Mouse (Mus musculus): ENCODE data around the gene Crb1. TPM values are rescaled to one million over a fixed set of nuclear protein-coding genes. Genes with fewer than 3 reads are reported as not detected.

Crb1 gene
- polyA plus RNA-seq, 1 experiment from 2014 or later = 1.2 TPM

DNA sequence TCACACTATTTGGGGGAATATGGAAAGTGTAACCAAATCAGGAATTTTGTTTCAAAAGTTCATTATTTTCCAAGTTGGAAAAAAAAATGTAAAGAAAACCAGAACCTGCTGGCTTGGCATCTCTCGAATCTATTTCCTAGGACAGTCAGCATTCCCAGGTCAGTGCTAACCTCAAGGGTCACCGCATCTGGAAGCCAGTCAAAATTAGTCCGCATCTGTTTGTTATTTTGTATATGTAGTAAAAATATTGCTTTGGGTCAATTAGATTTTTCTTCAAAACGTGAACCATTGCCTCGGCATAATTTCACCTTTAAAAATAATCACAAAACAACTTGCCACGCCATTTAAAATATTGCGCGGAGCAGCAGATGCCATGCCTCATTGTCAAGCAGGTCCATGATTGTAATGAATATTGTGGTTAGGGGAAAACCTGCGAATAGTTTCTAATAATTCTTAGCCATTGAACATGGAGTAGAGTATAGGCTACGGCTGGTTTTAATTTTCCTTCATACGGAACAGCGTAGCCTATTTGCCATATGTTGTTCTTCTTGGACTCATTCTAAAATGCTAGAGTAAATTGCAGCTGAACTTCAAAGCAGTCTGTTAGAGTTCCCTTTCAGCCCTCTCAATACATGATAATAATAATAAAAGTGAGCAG, 130.0 kb downstream of the Crb1 start:
- WGBS = 86% methylated on average over 12 of the region's 12 CpGs
- no peak for DNase-seq (ENCODE audit: low spot score)
- Histone ChIP-seq H3K27me3 (ENCODE audit: low read depth, poor library complexity, severe bottlenecking) (no peaks in the 10 kb centered on the region), H3K27ac (replicated peaks) (no peak overlapping the region), H3K4me1 (no peaks in the 10 kb centered on the region), H3K36me3 (no peaks in the 10 kb centered on the region), H3K9me3 (replicated peaks) (no peaks in the 10 kb centered on the region), H3K4me3 (no peak overlapping the region)

DNA sequence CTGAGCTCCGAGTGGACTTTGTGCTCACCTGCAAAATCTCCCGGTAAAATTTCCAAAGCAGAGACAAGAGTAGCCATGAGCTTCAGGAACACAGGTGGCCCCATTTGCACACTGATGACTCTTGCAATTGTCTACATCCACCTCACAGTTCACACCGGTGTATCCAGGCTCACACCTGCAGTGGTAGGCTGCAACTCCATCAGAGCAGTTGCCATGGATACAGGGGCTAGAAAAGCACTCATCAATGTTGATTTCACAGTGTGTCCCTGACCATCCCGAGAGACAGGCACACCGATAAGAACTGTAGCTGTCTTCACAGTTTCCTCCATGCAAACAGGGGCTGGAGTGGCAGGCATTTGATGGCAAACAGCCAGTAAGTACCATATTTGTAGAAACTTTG, 140.1 kb downstream of the Crb1 start:
- Histone ChIP-seq H3K9me3 (replicated peaks) (no peaks in the 10 kb centered on the region), H3K27me3 (ENCODE audit: low read depth, poor library complexity, severe bottlenecking) (no peaks in the 10 kb centered on the region), H3K4me3 (no peak overlapping the region), H3K27ac (replicated peaks) (no peak overlapping the region), H3K4me1 (no peaks in the 10 kb centered on the region), H3K36me3 (no peaks in the 10 kb centered on the region)
- DNase-seq (ENCODE audit: low spot score) = no peak
- 65% methylated on average over 5 of the region's 5 CpGs for WGBS

DNA sequence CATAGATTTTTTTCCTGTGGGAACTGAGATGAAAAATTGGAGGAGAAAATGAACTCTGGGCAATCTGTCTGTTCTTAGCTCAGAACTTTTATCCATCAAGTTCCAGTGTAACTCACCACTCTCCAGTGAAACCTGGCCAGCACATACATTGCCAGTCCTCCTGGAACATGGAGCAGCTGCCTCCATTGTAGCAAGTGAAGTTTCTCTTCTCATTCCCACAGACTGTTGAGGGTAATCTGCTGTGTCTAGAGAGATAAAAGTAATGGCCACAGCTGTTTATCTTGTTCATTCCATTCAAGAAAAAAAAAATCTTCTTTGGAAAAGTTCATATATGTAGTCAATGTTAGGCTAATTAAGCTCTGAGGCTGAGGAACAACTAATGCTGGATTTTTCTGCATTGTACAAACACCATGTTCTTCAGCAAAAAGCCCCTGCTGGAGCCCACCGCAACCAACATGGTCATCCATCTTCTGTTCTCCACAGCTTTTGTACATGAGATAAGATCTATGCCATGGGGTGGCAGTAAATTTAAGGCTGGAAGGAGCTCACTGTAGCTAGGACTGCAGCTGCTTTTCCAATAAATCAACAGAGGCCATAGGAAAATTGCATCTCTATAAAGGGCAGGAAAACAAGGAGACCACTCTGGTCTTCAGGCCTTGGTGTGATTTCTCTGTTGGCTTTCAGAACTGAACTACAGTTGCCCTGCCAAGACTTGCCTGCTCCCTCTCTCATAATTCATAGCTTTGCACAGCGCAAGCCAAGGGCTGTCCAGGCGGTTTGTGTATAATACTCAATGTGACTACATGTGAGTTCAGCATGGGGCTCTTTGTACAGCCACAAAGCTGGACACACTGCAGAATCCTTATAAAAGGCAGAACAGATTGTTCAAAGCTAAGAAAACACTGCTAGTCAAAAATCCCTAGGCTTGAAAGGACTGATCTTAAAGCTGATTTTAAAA, 142.0 kb downstream of the Crb1 start:
- no peak for DNase-seq (ENCODE audit: low spot score)
- no peaks in the 10 kb centered on the region for H3K36me3 ChIP-seq
- H3K4me1 ChIP-seq = no peaks in the 10 kb centered on the region
- no peak overlapping the region for H3K27ac ChIP-seq (replicated peaks)
- H3K27me3 ChIP-seq (ENCODE audit: low read depth, poor library complexity, severe bottlenecking) = no peaks in the 10 kb centered on the region
- no peaks in the 10 kb centered on the region for H3K9me3 ChIP-seq (replicated peaks)
- H3K4me3 ChIP-seq = no peak overlapping the region
- 87% methylated on average over 3 of the region's 3 CpGs for WGBS

DNA sequence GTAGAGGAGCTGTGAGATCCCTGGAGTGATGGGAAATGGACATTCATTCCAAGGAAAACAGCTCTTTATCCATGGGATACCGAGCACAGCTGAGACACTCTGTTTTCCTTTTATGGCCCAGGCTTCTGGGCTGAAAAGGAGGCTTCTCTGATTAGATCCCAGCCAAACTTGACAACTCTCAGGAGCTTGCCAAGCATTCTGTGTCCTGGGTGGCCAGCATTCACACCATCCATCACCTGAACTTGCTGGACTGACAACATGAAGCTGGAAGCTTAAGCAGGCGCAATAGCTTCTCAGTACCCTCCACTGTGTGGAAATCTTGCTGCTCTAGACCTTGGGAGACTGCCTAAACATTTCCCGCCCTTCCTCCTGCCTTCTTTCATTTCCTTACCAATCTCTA, 144.3 kb downstream of the Crb1 start:
- Histone ChIP-seq H3K9me3 (replicated peaks) (no peaks in the 10 kb centered on the region), H3K27me3 (ENCODE audit: low read depth, poor library complexity, severe bottlenecking) (no peaks in the 10 kb centered on the region), H3K4me1 (no peaks in the 10 kb centered on the region), H3K4me3 (no peak overlapping the region), H3K36me3 (no peaks in the 10 kb centered on the region), H3K27ac (replicated peaks) (no peak overlapping the region)
- WGBS = 65% methylated on average over 3 of the region's 3 CpGs
- DNase-seq (ENCODE audit: low spot score) = no peak

DNA sequence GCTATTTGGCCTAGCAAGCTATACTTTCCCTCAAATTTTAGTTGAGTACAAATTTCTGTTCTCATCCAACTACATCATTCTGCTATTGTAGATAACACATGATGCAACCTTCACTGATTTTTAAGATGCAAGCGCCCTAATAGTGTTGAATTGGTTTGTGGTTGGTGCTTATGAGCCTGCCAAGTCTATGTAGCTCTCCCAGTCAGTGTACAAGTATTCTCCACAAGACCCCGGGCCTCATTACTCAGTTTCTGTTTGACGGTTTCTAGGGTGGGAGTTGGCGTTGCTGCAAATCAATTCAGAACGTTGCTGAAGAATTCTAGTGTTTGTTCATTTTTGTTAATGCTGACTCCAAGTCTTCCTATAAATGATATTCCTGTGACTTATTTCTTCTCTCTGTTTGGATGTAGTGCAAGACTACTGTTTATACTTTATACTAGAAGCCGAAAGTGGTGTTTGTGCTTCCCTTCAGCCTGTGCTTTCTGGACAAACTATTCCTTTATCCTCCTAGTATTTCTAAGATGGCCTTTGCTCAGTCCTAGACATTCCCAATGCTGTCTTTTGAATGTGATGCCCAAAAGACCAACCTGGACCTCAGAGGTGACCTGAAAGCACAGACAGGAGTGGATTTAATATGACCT, 152.5 kb downstream of the Crb1 start:
- WGBS = 88% methylated on average over 6 of the region's 6 CpGs
- no peak for DNase-seq (ENCODE audit: low spot score)
- Histone ChIP-seq H3K4me3 (no peak overlapping the region), H3K4me1 (no peaks in the 10 kb centered on the region), H3K27ac (replicated peaks) (no peak overlapping the region), H3K27me3 (ENCODE audit: low read depth, poor library complexity, severe bottlenecking) (no peaks in the 10 kb centered on the region), H3K9me3 (replicated peaks) (no peaks in the 10 kb centered on the region), H3K36me3 (no peaks in the 10 kb centered on the region)

DNA sequence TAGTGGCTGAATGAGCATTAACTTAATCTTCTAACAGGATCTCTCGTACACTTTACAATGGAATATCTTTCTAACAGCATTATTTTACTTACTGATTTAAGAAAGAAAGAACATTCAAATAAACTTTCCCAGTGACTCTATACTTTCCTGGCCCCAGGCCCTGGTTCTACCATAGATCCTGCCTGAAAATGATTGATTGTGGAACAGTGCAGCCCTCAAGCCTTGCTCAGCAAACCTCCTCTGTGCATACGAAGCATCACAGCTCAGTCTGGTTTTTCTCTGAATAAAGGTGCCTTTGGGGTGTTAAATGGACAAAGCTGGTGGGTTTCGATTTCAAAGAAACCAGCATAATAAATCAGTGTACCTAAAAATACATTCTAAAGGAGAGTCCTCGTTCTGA, 153.1 kb downstream of the Crb1 start:
- Histone ChIP-seq H3K4me1 (no peaks in the 10 kb centered on the region), H3K27ac (replicated peaks) (no peak overlapping the region), H3K27me3 (ENCODE audit: low read depth, poor library complexity, severe bottlenecking) (no peaks in the 10 kb centered on the region), H3K9me3 (replicated peaks) (no peaks in the 10 kb centered on the region), H3K4me3 (no peak overlapping the region), H3K36me3 (no peaks in the 10 kb centered on the region)
- DNase-seq (ENCODE audit: low spot score) = no peak
- 81% methylated on average over 4 of the region's 4 CpGs for WGBS

DNA sequence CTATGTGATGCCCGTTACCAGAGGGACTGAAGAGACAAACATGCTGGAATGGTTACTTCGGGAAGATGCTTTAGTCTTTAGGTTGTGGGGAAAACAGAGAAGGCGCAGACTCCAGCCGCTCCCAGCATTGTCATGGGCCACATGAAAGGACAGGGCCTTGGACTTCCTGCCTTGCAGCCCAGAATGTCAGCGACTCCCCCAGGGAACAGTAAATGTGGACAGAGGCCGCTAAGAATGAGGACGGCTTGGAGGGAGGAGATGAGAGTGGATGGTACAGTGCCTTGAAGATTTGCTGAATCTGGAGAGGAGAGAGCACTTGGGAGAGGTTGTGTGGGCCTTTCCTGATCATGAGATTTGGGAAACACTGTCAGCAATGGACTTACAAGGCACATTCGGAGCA, 161.6 kb downstream of the Crb1 start:
- H3K36me3 ChIP-seq = no peaks in the 10 kb centered on the region
- H3K27me3 ChIP-seq (ENCODE audit: low read depth, poor library complexity, severe bottlenecking) = no peaks in the 10 kb centered on the region
- no peaks in the 10 kb centered on the region for H3K9me3 ChIP-seq (replicated peaks)
- DNase-seq (ENCODE audit: low spot score) = no peak
- no peak overlapping the region for H3K4me3 ChIP-seq
- WGBS = 67% methylated on average over 8 of the region's 8 CpGs
- H3K4me1 ChIP-seq = peaks cover 17% of the 10 kb centered on the region
- no peak overlapping the region for H3K27ac ChIP-seq (replicated peaks)

DNA sequence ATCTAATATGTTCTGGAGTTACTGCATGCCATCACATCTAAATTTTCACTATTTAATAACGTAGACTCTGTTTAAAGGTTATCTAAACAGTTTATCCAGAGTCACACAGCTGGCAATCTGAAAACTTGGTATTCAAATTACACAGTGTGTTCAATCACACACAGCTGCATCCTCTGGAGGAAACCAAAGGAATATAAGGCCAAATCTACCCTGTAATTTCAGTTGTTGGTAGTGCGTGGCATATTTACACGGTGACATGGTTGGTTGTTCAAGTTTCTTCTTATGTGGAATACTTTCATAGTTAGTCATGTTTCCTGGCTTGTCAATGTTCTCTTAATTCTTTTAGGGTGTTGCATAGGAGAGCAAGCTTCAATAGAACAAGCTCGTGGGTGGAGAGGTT, 166.4 kb downstream of the Crb1 start:
- Histone ChIP-seq H3K4me1 (peaks cover 29% of the 10 kb centered on the region), H3K4me3 (no peak overlapping the region), H3K27ac (replicated peaks) (peak overlapping the region; percentile 52; the same call in 1 of the 2 replicates), H3K27me3 (ENCODE audit: low read depth, poor library complexity, severe bottlenecking) (no peaks in the 10 kb centered on the region), H3K36me3 (no peaks in the 10 kb centered on the region), H3K9me3 (replicated peaks) (no peaks in the 10 kb centered on the region)
- DNase-seq (ENCODE audit: low spot score) = no peak
- WGBS = 68% methylated on average over 4 of the region's 4 CpGs

DNA sequence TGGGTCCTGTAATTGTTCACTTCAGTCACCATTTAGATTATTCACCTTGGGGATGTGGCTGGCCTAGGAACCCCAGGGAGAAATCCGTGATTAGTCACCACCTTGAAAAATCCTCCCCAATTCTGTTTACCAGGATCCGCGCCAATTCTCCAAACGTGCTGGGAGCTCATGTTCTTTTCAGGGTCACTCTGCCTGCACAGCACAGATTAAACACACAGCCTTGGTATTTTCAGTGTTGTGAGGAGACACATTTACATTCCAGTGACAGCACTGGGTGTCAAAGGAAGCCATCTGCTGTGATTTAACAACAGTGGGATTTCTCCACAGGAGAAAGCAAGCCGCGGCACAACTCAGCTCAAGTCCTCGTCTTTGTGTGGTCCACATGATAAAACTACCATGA, 167.1 kb downstream of the Crb1 start:
- Histone ChIP-seq H3K36me3 (no peaks in the 10 kb centered on the region), H3K4me1 (peaks cover 29% of the 10 kb centered on the region), H3K27me3 (ENCODE audit: low read depth, poor library complexity, severe bottlenecking) (no peaks in the 10 kb centered on the region), H3K4me3 (no peak overlapping the region; the same call in 1 of the 2 replicates), H3K9me3 (replicated peaks) (no peaks in the 10 kb centered on the region), H3K27ac (replicated peaks) (peak overlapping the region; percentile 59)
- 23% methylated on average over 7 of the region's 7 CpGs for WGBS
- DNase-seq (ENCODE audit: low spot score) = peak; percentile 17

DNA sequence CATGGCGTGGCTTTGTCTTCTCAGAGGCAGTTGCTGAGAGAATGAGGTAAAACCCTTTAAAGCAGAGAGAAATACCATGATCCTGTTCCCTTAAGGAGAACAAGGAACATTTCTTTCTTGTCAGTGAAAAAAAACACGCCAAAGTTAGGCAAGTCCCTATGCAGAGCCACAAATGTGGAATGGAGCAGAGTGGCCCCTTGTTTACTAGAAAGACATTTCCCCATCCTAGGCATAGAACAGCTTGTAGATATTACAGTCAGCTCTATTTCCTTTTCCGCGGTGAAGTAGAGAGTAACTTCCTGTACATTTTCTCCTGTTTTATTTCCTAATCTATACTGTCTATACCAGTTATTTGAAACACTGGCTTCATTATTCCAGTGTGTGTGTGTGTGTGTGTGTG, 170.6 kb downstream of the Crb1 start:
- Histone ChIP-seq H3K4me3 (no peak overlapping the region), H3K9me3 (replicated peaks) (no peaks in the 10 kb centered on the region), H3K4me1 (peaks cover 22% of the 10 kb centered on the region), H3K27ac (replicated peaks) (no peak overlapping the region), H3K27me3 (ENCODE audit: low read depth, poor library complexity, severe bottlenecking) (no peaks in the 10 kb centered on the region), H3K36me3 (no peaks in the 10 kb centered on the region)
- DNase-seq (ENCODE audit: low spot score) = no peak
- WGBS = 84% methylated on average over 4 of the region's 4 CpGs

DNA sequence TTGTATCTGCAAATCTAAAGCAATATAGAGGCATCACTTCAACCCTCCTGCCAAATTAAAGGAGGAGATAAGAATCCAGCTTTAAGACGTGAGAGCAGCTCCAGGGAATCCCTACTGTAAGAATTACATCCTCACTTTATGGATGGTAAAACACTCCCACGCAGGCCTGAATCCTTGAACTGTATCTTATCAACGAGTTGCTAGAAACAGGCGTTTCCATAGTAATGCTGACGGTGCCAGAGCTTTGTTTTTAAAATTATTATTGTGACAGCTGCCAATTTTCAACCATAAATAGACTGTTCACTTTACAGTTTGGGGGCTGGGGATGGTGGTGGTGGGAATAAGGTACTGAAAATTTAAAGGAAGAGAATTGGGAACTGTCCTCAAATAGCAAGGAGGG, 173.9 kb downstream of the Crb1 start:
- Histone ChIP-seq H3K27me3 (ENCODE audit: low read depth, poor library complexity, severe bottlenecking) (no peaks in the 10 kb centered on the region), H3K9me3 (replicated peaks) (no peaks in the 10 kb centered on the region), H3K4me3 (no peak overlapping the region), H3K4me1 (no peaks in the 10 kb centered on the region; the same call in 1 of the 2 replicates), H3K36me3 (no peaks in the 10 kb centered on the region), H3K27ac (replicated peaks) (no peak overlapping the region)
- 87% methylated on average over 5 of the region's 5 CpGs for WGBS
- DNase-seq (ENCODE audit: low spot score) = no peak

DNA sequence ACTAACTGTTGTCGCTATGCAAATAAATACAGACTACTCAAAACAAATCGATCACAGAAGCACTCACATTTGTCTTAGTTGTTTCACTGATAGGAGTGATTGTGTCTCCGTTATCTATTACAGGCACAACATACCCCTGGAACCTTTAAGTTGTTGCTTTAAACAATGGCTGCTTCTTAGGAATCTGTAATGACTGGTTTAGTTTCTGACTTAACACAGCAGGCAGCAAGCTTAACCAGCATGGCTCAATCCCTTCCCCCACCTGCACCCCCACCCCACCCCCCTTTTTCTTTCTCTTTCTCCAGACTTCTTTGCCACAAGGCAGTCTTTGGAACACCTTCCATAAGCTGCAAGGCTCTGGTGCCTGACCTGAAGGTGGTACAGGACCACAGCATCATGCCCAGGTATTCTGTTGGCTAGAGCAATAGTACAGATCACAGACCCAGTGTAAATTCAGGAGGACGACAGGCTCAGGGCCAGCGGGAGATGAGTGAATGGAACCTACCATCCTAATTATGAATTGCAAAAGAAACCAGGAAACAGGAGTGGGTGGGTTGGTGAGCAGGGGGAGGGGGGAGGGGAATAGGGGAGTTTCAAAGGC, 182.4 kb downstream of the Crb1 start:
- Histone ChIP-seq H3K4me3 (no peak overlapping the region), H3K27me3 (ENCODE audit: low read depth, poor library complexity, severe bottlenecking) (no peaks in the 10 kb centered on the region), H3K9me3 (replicated peaks) (no peaks in the 10 kb centered on the region), H3K36me3 (no peaks in the 10 kb centered on the region), H3K4me1 (peaks cover 15% of the 10 kb centered on the region), H3K27ac (replicated peaks) (0 out of 2 replicates have a peak overlapping the region, but pooled peaks have one; percentile 2)
- 11% methylated on average over 5 of the region's 5 CpGs for WGBS
- DNase-seq (ENCODE audit: low spot score) = no peak

All from midbrain, embryonic 10.5 days (tissue).